Mouse (Mus musculus) lung, postnatal 0 days (tissue): ENCODE measurements around the gene Qdpr.

ENCODE experiments used
- CTCF ChIP-seq: IDR thresholded peaks from 2 replicates; pipeline ENCODE4 v1.5.1; 2016; ENCODE audit warnings: antibody characterized with exemption, mild to moderate bottlenecking
- EP300 ChIP-seq: IDR thresholded peaks from 2 replicates; pipeline ENCODE4 v1.6.1; 2016; ENCODE audit warnings: antibody characterized with exemption, mild to moderate bottlenecking, control low read depth

DNA sequence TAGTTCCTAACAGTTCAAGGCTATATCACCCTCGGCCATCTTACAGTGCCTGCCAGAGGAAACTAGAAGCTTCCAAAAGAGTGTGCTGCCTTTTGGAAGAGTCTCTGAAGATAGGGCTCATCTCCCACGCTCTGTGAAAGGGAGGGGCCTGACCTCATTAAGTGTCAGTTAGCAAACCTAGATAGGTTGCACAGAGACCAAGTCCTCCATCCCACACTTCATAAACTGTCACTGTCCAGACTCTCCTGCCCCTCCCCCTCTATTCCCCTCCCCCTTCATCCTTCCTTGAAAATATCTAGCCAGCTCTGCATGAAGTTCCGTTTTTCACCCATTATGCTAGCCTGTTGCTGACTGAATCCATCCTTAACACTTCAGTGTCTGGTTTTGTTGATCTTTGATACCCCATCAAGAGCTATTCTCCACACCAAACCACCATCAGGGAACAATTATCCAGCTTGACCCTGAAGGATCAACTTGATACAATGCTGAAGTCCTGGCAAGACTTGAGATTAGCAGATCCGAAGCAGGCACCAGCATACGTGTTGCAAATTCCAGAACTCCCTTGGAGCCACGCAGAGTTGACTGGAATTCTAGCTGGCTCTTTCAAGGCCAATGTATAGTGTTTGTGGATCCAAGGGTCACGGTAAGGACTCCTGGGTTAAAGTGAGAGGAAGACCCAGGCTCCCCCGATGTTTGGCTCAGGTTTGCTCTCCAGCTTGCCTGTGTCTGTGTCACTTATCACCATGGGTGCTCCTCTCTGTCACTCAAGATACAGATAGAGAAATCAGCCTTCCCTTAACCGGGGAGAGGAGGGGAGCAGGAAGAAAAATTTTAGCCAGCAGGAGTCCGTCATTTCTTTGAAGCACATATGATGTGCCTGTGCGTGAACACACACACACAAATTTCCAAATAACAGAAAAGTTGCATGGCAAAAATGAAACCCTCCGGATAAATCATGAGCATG, 27.9 kb downstream of the Qdpr start:
- no peak for TF ChIP-seq CTCF
- no peak for TF ChIP-seq EP300
